Mouse (Mus musculus) intestine, postnatal 0 days (tissue): ENCODE data around the gene Mfsd11. TPM values are rescaled to one million over a fixed set of nuclear protein-coding genes. Genes with fewer than 3 reads are reported as not detected.
"Not testable (repeated sequence)": the region's sequence is repeated elsewhere in the genome, so short reads cannot be mapped to it uniquely, and the experiment has no call there.

Experiments used
- ATAC-seq: fragments of 200-750 bp; cut with Nextera tagmentation; 2 replicates; pipeline ENCODE4 v1.8.0; 2017; ENCODE audit warnings: mild to moderate bottlenecking, moderate TSS enrichment, moderate library complexity
- H3K27ac ChIP-seq: fragments of 300-500 bp; sonication (generic); 2 replicates; pipeline ENCODE4 v1.5.1; 2014; ENCODE audit warnings: mild to moderate bottlenecking, low read depth, low read length, moderate library complexity
- H3K27me3 ChIP-seq: fragments of 300-500 bp; sonication (generic); replicated peaks from 2 replicates; pipeline ENCODE4 v1.6.1; 2014; ENCODE audit warnings: low read length, mixed read lengths; ENCODE audit not compliant: control insufficient read depth, insufficient read depth
- H3K36me3 ChIP-seq: fragments of 300-500 bp; sonication (generic); 2 replicates; pipeline ENCODE4 v1.6.1; 2014; ENCODE audit warnings: mild to moderate bottlenecking, moderate library complexity; ENCODE audit not compliant: control insufficient read depth, insufficient read depth
- H3K4me1 ChIP-seq: fragments of 300-500 bp; sonication (generic); replicated peaks from 2 replicates; pipeline ENCODE4 v1.6.1; 2014; ENCODE audit warnings: antibody characterized with exemption, low read length, mixed read lengths; ENCODE audit not compliant: control insufficient read depth, insufficient read depth
- H3K4me2 ChIP-seq: fragments of 300-500 bp; sonication (generic); replicated peaks from 2 replicates; pipeline ENCODE4 v1.6.1; 2014; ENCODE audit warnings: low read depth, mild to moderate bottlenecking, moderate library complexity
- H3K4me3 ChIP-seq: fragments of 300-500 bp; sonication (generic); 2 replicates; pipeline ENCODE4 v1.5.1; 2014; ENCODE audit warnings: low read depth, low read length
- H3K9ac ChIP-seq: fragments of 300-500 bp; sonication (generic); 2 replicates; pipeline ENCODE4 v1.6.1; 2014; ENCODE audit warnings: mild to moderate bottlenecking, low read depth, low read length
- H3K9me3 ChIP-seq: fragments of 300-500 bp; sonication (generic); 2 replicates; pipeline ENCODE4 v1.6.1; 2016; ENCODE audit warnings: mixed run types; ENCODE audit not compliant: control insufficient read depth
- CTCF ChIP-seq: sonication (generic); IDR thresholded peaks from 2 replicates; pipeline ENCODE4 v1.5.1; 2016; ENCODE audit warnings: low read depth, mild to moderate bottlenecking, control low read depth, antibody characterized with exemption, moderate library complexity
- WGBS: fragments of 180-500 bp; shearing (Covaris S2); extraction: QIAGEN DNeasy Blood & Tissue Kit; methylation state at CpG from one replicate; pipeline ENCODE4 v1.1.7; 2014; 5-methylcytosine and 5-hydroxymethylcytosine counted together
- polyA plus RNA-seq: library from polyadenylated mRNA; unstranded; fragments of >200 nt; fragmentation: Nextera tagmentation; extraction: Ambion mirVana; gene quantifications from 2 replicates; pipeline ENCODE4 v1.2.1, GENCODE M21; 2015

The Mfsd11 gene
- polyA plus RNA-seq, 1 experiment from 2014 or later, result 100 TPM

DNA sequence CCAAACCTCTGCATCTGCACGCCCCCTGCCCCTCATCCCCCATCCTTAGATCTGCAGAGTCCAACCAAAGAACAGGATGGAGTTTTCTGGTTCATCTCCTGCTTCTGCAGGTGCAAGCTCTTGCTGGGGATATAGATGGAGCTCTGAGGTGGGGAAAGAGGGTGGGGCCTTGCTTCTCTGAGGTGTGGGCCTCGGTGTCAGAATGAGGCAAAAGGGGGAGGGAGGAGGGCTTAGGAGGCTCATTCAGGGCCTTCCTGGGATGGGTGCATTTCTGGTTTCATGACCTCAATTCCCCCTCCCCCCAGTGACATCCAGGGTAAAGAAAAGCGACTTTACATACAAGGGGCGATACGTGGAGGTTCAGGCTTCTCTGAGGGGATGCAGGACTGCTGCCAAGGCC lies 34.9 kb downstream of the Mfsd11 start:
- H3K27me3 ChIP-seq, result no peaks in the 10 kb centered on the region
- no peak overlapping the region for H3K9ac ChIP-seq
- no peaks in the 10 kb centered on the region for H3K9me3 ChIP-seq
- H3K4me2 ChIP-seq, result no peak overlapping the region
- 75% methylated on average over 5 of the region's 5 CpGs for WGBS
- H3K36me3 ChIP-seq, result no peaks in the 10 kb centered on the region
- TF ChIP-seq CTCF, result no peak
- H3K4me3 ChIP-seq, result no peak overlapping the region
- no peaks in the 10 kb centered on the region for H3K4me1 ChIP-seq
- H3K27ac ChIP-seq, result no peak overlapping the region
- no peak for ATAC-seq

- H3K4me3 ChIP-seq, result no peak overlapping the region
- no peaks in the 10 kb centered on the region for H3K9me3 ChIP-seq
- no peak overlapping the region for H3K9ac ChIP-seq
- no peaks in the 10 kb centered on the region for H3K4me1 ChIP-seq
- WGBS, result 36% methylated on average over 19 of the region's 19 CpGs
- H3K36me3 ChIP-seq, result no peaks in the 10 kb centered on the region
- no peak for TF ChIP-seq CTCF
- H3K27me3 ChIP-seq, result 0 out of 2 replicates have a peak, but pooled peaks cover 3% of the 10 kb centered on the region
- no peak overlapping the region for H3K4me2 ChIP-seq
- H3K27ac ChIP-seq, result no peak overlapping the region
- ATAC-seq, result no peak
These were observed 41.5 kb downstream of the Mfsd11 start for GRCm38 (mm10) chr11:116893532-116894442.

DNA sequence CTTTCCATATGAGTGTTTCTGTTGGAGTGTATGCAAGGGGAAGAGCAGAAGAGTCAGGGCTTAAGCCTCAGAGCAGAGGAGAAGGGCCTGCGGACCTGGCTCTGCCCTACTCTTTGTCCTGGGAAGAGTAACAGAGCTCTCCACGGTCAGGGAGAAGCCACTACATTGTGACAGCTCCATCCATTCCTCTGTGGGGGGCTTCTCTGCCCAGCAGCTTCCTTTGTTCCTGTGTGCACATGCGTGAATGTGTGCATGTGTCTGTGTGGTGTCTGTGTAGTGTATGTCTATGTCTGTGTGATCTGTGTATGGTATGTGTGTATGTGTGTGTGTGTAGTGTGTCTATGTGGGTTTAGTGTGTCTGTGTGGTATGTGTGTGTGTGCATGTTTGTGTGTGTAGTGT lies 43.2 kb downstream of the Mfsd11 start:
- Histone ChIP-seq H3K27ac (no peak overlapping the region), H3K36me3 (no peaks in the 10 kb centered on the region), H3K27me3 (0 out of 2 replicates have a peak, but pooled peaks cover 3% of the 10 kb centered on the region), H3K9ac (no peak overlapping the region), H3K4me3 (no peak overlapping the region), H3K4me2 (no peak overlapping the region), H3K9me3 (no peaks in the 10 kb centered on the region), H3K4me1 (no peaks in the 10 kb centered on the region)
- WGBS, result 76% methylated on average over 3 of the region's 3 CpGs
- TF ChIP-seq CTCF, result no peak
- no peak for ATAC-seq

DNA sequence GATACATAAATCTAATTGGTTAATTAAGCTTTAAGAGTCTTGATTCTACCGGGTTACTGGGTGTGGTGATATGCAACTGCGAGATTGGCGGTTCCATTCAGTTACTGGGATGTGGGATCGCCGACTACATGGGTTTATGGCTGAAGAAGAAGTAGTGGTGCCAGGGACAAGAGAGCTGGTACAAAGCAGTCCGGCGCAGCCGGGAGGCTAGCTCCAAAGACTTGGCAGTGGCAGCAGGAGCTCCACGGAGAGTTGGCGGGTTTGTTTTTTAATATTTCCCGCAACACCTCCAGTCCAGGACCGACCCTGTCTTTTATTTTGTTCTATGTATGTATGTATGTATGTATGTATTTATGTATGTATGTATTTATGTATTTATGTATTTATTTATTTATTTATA lies 47.0 kb downstream of the Mfsd11 start:
- no peak for TF ChIP-seq CTCF
- no peak overlapping the region for H3K4me3 ChIP-seq
- H3K27ac ChIP-seq, result no peak overlapping the region
- H3K4me2 ChIP-seq, result no peak overlapping the region
- no peak for ATAC-seq
- H3K9me3 ChIP-seq, result no peaks in the 10 kb centered on the region
- no peaks in the 10 kb centered on the region for H3K36me3 ChIP-seq
- WGBS, result 92% methylated on average over 12 of the region's 12 CpGs
- H3K9ac ChIP-seq, result no peak overlapping the region
- 0 out of 2 replicates have a peak, but pooled peaks cover 3% of the 10 kb centered on the region for H3K27me3 ChIP-seq
- H3K4me1 ChIP-seq, result no peaks in the 10 kb centered on the region

GRCm38 (mm10) chr11:116902588-116902987 lies 50.3 kb downstream of the Mfsd11 start:
- ATAC-seq, H3K4me3 ChIP-seq, H3K9ac ChIP-seq, H3K27ac ChIP-seq, H3K27me3 ChIP-seq, H3K4me1 ChIP-seq, H3K4me2 ChIP-seq, H3K36me3 ChIP-seq, H3K9me3 ChIP-seq: not testable (repeated sequence)
- 90% methylated on average over 10 of the region's 10 CpGs for WGBS

DNA sequence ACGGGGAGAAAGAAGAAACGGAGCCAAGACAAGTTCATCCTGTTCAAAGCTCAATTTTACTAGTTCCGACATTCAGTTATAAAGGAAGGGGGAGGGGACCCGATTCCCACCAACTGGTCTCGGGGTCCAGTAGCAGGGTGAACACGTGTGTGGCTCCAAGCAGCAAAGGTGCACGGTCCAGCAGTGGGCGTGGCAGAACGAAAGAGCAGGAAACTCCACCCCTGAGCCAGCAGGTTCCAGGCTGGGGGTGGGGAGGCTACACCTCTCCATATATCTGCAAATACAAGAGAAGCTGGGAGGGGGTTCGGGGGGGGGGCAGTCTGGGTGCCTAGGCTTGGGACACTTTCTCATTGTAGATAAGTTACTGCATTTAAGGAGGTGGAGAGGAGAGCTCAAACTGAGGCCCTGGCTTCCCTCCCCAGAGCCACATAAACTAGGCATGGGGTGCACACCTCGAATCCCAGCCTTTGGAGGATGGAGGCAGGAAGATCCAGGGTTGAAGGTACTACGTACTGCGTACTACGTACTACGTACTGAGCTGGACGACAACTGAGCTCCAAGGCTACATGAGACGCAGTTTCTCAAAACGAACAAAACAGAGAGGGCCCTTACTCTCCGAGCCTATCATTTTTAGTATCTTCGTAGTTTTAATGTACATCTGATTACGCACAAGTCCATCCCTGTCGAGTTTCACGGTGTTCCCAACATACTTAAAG lies 53.7 kb downstream of the Mfsd11 start:
- H3K27ac ChIP-seq, result no peak overlapping the region
- no peak for ATAC-seq
- H3K4me3 ChIP-seq, result peak overlapping the region; percentile 32
- no peak for TF ChIP-seq CTCF
- H3K27me3 ChIP-seq, result peaks cover 4% of the 10 kb centered on the region; the same call in 1 of the 2 replicates
- no peaks in the 10 kb centered on the region for H3K36me3 ChIP-seq
- no peaks in the 10 kb centered on the region for H3K9me3 ChIP-seq
- H3K4me1 ChIP-seq, result no peaks in the 10 kb centered on the region
- H3K9ac ChIP-seq, result no peak overlapping the region
- 4% methylated on average over 23 of the region's 23 CpGs for WGBS
- H3K4me2 ChIP-seq, result peak overlapping the region; percentile 61
